Mouse (Mus musculus): ENCODE data around the gene Npm3. TPM values are rescaled to one million over a fixed set of nuclear protein-coding genes. Genes with fewer than 3 reads are reported as not detected.

Gene Npm3
- total RNA-seq, 1 experiment from 2014 or later, result 24.8 TPM

GRCm38 (mm10) chr19:45771501-45771900, 22.1 kb upstream of the Npm3 start:
- no peak for ATAC-seq (ENCODE audit: extremely low read depth, insufficient number of reproducible peaks, low FRiP score, poor library complexity, severe bottlenecking)

- ATAC-seq (ENCODE audit: extremely low read depth, insufficient number of reproducible peaks, low FRiP score, poor library complexity, severe bottlenecking), result no peak
Observed at GRCm38 (mm10) chr19:45760810-45761209, 11.4 kb upstream of the Npm3 start.

- ATAC-seq (ENCODE audit: extremely low read depth, insufficient number of reproducible peaks, low FRiP score, poor library complexity, severe bottlenecking), result no peak
Observed at GRCm38 (mm10) chr19:45758671-45759070, 9.3 kb upstream of the Npm3 start.

GRCm38 (mm10) chr19:45753551-45753950, 4.2 kb upstream of the Npm3 start:
- no peak for ATAC-seq (ENCODE audit: extremely low read depth, insufficient number of reproducible peaks, low FRiP score, poor library complexity, severe bottlenecking)

GRCm38 (mm10) chr19:45751881-45752280, 2.5 kb upstream of the Npm3 start:
- no peak for ATAC-seq (ENCODE audit: extremely low read depth, insufficient number of reproducible peaks, low FRiP score, poor library complexity, severe bottlenecking)

GRCm38 (mm10) chr19:45748691-45749242, 624 bp downstream of the Npm3 start:
- ATAC-seq (ENCODE audit: extremely low read depth, insufficient number of reproducible peaks, low FRiP score, poor library complexity, severe bottlenecking), result no peak

- ATAC-seq (ENCODE audit: extremely low read depth, insufficient number of reproducible peaks, low FRiP score, poor library complexity, severe bottlenecking), result no peak
Observed at GRCm38 (mm10) chr19:45748206-45748605, 1.2 kb downstream of the Npm3 start.

- peak; percentile 57; the same call in 1 of the 2 replicates for ATAC-seq (ENCODE audit: extremely low read depth, insufficient number of reproducible peaks, low FRiP score, poor library complexity, severe bottlenecking)
Observed at GRCm38 (mm10) chr19:45747028-45747867, 2.1 kb downstream of the Npm3 start.

GRCm38 (mm10) chr19:45746153-45747020, 3.0 kb downstream of the Npm3 start:
- ATAC-seq (ENCODE audit: extremely low read depth, insufficient number of reproducible peaks, low FRiP score, poor library complexity, severe bottlenecking), result peak; percentile 46; the same call in 1 of the 2 replicates

- ATAC-seq (ENCODE audit: extremely low read depth, insufficient number of reproducible peaks, low FRiP score, poor library complexity, severe bottlenecking), result no peak
Observed at GRCm38 (mm10) chr19:45745344-45746152, 3.8 kb downstream of the Npm3 start.

- ATAC-seq (ENCODE audit: extremely low read depth, insufficient number of reproducible peaks, low FRiP score, poor library complexity, severe bottlenecking), result no peak
Observed at GRCm38 (mm10) chr19:45743619-45744018, 5.8 kb downstream of the Npm3 start.

- no peak for ATAC-seq (ENCODE audit: extremely low read depth, insufficient number of reproducible peaks, low FRiP score, poor library complexity, severe bottlenecking)
Observed at GRCm38 (mm10) chr19:45742984-45743575, 6.3 kb downstream of the Npm3 start.

GRCm38 (mm10) chr19:45742218-45742983, 7.0 kb downstream of the Npm3 start, which contains the start of gene Fgf8:
Gene Fgf8 (minus strand): TSS chr19:45742915.
- ATAC-seq (ENCODE audit: extremely low read depth, insufficient number of reproducible peaks, low FRiP score, poor library complexity, severe bottlenecking), result no peak

- no peak for ATAC-seq (ENCODE audit: extremely low read depth, insufficient number of reproducible peaks, low FRiP score, poor library complexity, severe bottlenecking)
Observed at GRCm38 (mm10) chr19:45741431-45742217, 7.8 kb downstream of the Npm3 start.

- ATAC-seq (ENCODE audit: extremely low read depth, insufficient number of reproducible peaks, low FRiP score, poor library complexity, severe bottlenecking), result no peak
Observed at GRCm38 (mm10) chr19:45740817-45741216, 8.6 kb downstream of the Npm3 start.

GRCm38 (mm10) chr19:45740233-45740632, 9.2 kb downstream of the Npm3 start:
- no peak for ATAC-seq (ENCODE audit: extremely low read depth, insufficient number of reproducible peaks, low FRiP score, poor library complexity, severe bottlenecking)

- no peak for ATAC-seq (ENCODE audit: extremely low read depth, insufficient number of reproducible peaks, low FRiP score, poor library complexity, severe bottlenecking)
Observed at GRCm38 (mm10) chr19:45738521-45738920, 10.9 kb downstream of the Npm3 start.
